Mouse (Mus musculus): Measurements from ENCODE around the gene Olfr538. TPM values are rescaled to one million over a fixed set of nuclear protein-coding genes. Genes with fewer than 3 reads are reported as not detected.
"Not testable (repeated sequence)": the region's sequence is repeated elsewhere in the genome, so short reads cannot be mapped to it uniquely, and the experiment has no call there.

The Olfr538 gene
- not detected in 2 replicates for polyA plus RNA-seq (2016; fragmentation: Nextera tagmentation; extraction: Ambion mirVana)

DNA sequence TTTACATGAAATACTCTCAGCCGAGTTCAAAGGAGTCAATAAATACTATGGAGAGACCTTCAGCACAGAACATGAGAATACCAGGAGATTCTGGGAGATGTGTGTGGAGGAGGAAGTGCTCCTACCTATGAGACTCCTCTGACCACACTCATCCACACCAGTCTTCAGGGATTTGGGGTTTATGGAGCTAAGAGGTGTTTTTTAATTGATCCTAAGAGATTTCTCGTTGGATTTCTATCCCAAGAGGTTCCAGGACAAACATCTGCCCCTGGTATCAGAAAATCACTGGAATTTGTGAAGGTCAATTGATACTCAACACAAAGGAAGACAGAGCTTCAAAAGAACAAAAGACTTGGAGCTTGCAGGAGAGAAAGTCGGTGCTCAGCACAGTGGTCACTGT is at the start of gene Olfr538:
Olfr538 (plus strand) TSS at position 301 of the 400 bp plus-strand sequence.
- WGBS = 65% methylated on average over 3 of the region's 3 CpGs
- no peak for DNase-seq (ENCODE audit: low spot score)
- Histone ChIP-seq H3K36me3 (no peaks in the 10 kb centered on the region), H3K27ac (replicated peaks) (no peak within 1 kb of the TSS), H3K9me3 (replicated peaks) (0 out of 2 replicates have a peak, but pooled peaks cover 11% of the 10 kb centered on the region), H3K4me1 (no peaks in the 10 kb centered on the region), H3K27me3 (ENCODE audit: low read depth, poor library complexity, severe bottlenecking) (no peaks in the 10 kb centered on the region), H3K4me3 (no peak within 1 kb of the TSS)

DNA sequence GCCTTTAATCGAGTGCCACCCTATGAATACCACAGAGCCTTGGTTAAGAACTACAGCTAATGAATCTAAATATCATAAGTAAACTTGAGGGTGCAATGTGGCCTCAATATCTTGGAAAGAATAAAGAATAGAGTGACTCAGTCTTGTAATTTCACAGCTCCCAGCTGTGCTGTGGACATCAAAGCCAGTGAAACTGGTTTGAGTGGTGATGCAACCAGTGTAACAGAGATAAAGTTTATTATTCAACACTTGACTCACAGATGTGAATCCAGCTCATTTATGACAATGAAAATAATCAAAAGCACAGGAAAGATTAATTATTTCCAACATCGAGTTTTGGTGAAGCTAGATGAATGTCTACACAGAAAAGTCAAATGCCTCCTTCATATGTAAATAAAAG is 27.9 kb upstream of the Olfr538 start:
- Histone ChIP-seq H3K4me3 (no peak overlapping the region), H3K27ac (replicated peaks) (no peak overlapping the region), H3K27me3 (ENCODE audit: low read depth, poor library complexity, severe bottlenecking) (no peaks in the 10 kb centered on the region), H3K4me1 (no peaks in the 10 kb centered on the region), H3K36me3 (no peaks in the 10 kb centered on the region), H3K9me3 (replicated peaks) (no peaks in the 10 kb centered on the region)
- 82% methylated on average over 2 of the region's 2 CpGs for WGBS
- no peak for DNase-seq (ENCODE audit: low spot score)

DNA sequence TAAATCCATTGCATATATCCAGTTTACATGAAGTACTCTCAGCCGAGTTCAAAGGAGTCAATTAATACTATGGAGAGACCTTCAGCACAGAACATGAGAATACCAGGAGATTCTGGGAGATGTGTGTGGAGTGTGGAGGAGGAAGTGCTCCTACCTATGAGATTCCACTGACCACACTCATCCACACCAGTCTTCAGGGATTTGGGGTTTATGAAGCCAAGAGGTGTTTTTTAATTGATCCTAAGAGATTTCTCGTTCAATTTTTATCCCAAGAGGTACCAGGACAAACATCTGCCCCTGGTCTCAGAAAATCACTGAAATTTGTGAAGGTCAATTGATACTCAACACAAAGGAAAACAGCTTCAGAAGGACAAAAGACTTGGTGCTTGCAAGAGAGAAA is 33.3 kb downstream of the Olfr538 start, which contains the start of gene Olfr46:
Olfr46 (plus strand) TSS at position 301 of the 400 bp plus-strand sequence.
- H3K36me3 ChIP-seq; H3K4me3 ChIP-seq; H3K27me3 ChIP-seq (ENCODE audit: low read depth, poor library complexity, severe bottlenecking); H3K9me3 ChIP-seq (replicated peaks); H3K27ac ChIP-seq (replicated peaks); DNase-seq (ENCODE audit: low spot score); H3K4me1 ChIP-seq: not testable (repeated sequence)
- WGBS = 86% methylated on average over 2 of the region's 2 CpGs

Other genes starting within 250 kb of the Olfr538 start
- gene Olfr525, start 247.0 kb upstream of the Olfr538 start, polyA plus RNA-seq (2016; fragmentation: Nextera tagmentation; extraction: Ambion mirVana) = not detected in 2 replicates
- not detected in 2 replicates for gene Olfr527, start 233.9 kb upstream of the Olfr538 start, polyA plus RNA-seq (2016; fragmentation: Nextera tagmentation; extraction: Ambion mirVana)
- gene Olfr60, start 206.2 kb upstream of the Olfr538 start, polyA plus RNA-seq (2016; fragmentation: Nextera tagmentation; extraction: Ambion mirVana) = not detected in 2 replicates
- not detected in 2 replicates for gene Olfr530, start 191.6 kb upstream of the Olfr538 start, polyA plus RNA-seq (2016; fragmentation: Nextera tagmentation; extraction: Ambion mirVana)
- not detected in 2 replicates for gene Olfr531, start 165.0 kb upstream of the Olfr538 start, polyA plus RNA-seq (2016; fragmentation: Nextera tagmentation; extraction: Ambion mirVana)
- gene Olfr532, start 146.2 kb upstream of the Olfr538 start, polyA plus RNA-seq (2016; fragmentation: Nextera tagmentation; extraction: Ambion mirVana) = not detected in 2 replicates
- gene Olfr533, start 104.5 kb upstream of the Olfr538 start, polyA plus RNA-seq (2016; fragmentation: Nextera tagmentation; extraction: Ambion mirVana) = not detected in 2 replicates
- gene Olfr535, start 83.7 kb upstream of the Olfr538 start, polyA plus RNA-seq (2016; fragmentation: Nextera tagmentation; extraction: Ambion mirVana) = not detected in 2 replicates
- not detected in 2 replicates for gene Olfr536, start 60.5 kb upstream of the Olfr538 start, polyA plus RNA-seq (2016; fragmentation: Nextera tagmentation; extraction: Ambion mirVana)
- gene Olfr46, start 33.4 kb downstream of the Olfr538 start, polyA plus RNA-seq (2016; fragmentation: Nextera tagmentation; extraction: Ambion mirVana) = 0.04 and 0.09 TPM in 2 replicates
- not detected in 2 replicates for gene Olfr61, start 61.1 kb downstream of the Olfr538 start, polyA plus RNA-seq (2016; fragmentation: Nextera tagmentation; extraction: Ambion mirVana)
- not detected in 2 replicates for gene Olfr53, start 78.6 kb downstream of the Olfr538 start, polyA plus RNA-seq (2016; fragmentation: Nextera tagmentation; extraction: Ambion mirVana)
- gene Olfr539, start 92.0 kb downstream of the Olfr538 start, polyA plus RNA-seq (2016; fragmentation: Nextera tagmentation; extraction: Ambion mirVana) = not detected in 2 replicates
- gene Olfr45, start 114.1 kb downstream of the Olfr538 start, polyA plus RNA-seq (2016; fragmentation: Nextera tagmentation; extraction: Ambion mirVana) = not detected in 2 replicates
- gene Olfr541, start 129.4 kb downstream of the Olfr538 start, polyA plus RNA-seq (2016; fragmentation: Nextera tagmentation; extraction: Ambion mirVana) = not detected in 2 replicates
- gene Cyp2e1, start 195.9 kb downstream of the Olfr538 start, polyA plus RNA-seq (2016; fragmentation: Nextera tagmentation; extraction: Ambion mirVana) = not detected in 2 replicates
- gene Syce1, start 220.0 kb downstream of the Olfr538 start, polyA plus RNA-seq (2016; fragmentation: Nextera tagmentation; extraction: Ambion mirVana) = 0.12 TPM in 1 of 2 replicates, not detected in the other

All from midbrain, embryonic 10.5 days (tissue).